Mouse (Mus musculus) hindbrain, embryonic 11.5 days (tissue): Measurements from ENCODE around the gene Zfp467. TPM values are rescaled to one million over a fixed set of nuclear protein-coding genes. Genes with fewer than 3 reads are reported as not detected.
A peak's percentile ranks its signal among the peaks of the same experiment; 100 is the strongest.

Source experiments
- ATAC-seq: fragments of 200-750 bp; cut with Nextera tagmentation; 2 replicates; pipeline ENCODE4 v1.8.0; 2017; ENCODE audit warnings: mild to moderate bottlenecking, moderate TSS enrichment, moderate library complexity; ENCODE audit not compliant: low FRiP score
- DNase-seq: peaks from one replicate; pipeline ENCODE4 v3.0.0-alpha.2; 2015; ENCODE audit warnings: low spot score
- H3K27ac ChIP-seq: fragments of 300-500 bp; sonication (generic); 2 replicates; pipeline ENCODE4 v1.5.1; 2014; ENCODE audit warnings: mild to moderate bottlenecking, low read depth, low read length
- H3K27me3 ChIP-seq: fragments of 300-500 bp; sonication (generic); 2 replicates; pipeline ENCODE4 v1.6.1; 2014; ENCODE audit warnings: mild to moderate bottlenecking, low read length, moderate library complexity, mixed read lengths; ENCODE audit not compliant: control insufficient read depth, insufficient read depth
- H3K36me3 ChIP-seq: fragments of 300-500 bp; sonication (generic); 2 replicates; pipeline ENCODE4 v1.6.1; 2014; ENCODE audit warnings: mild to moderate bottlenecking, low read length, moderate library complexity, mixed read lengths; ENCODE audit not compliant: control insufficient read depth, insufficient read depth
- H3K4me1 ChIP-seq: fragments of 300-500 bp; sonication (generic); replicated peaks from 2 replicates; pipeline ENCODE4 v1.6.1; 2014; ENCODE audit warnings: low read length, mixed read lengths; ENCODE audit not compliant: control insufficient read depth, insufficient read depth
- H3K4me2 ChIP-seq: fragments of 300-500 bp; sonication (generic); replicated peaks from 2 replicates; pipeline ENCODE4 v1.6.1; 2014; ENCODE audit warnings: mild to moderate bottlenecking, low read depth, low read length
- H3K4me3 ChIP-seq: fragments of 300-500 bp; sonication (generic); 2 replicates; pipeline ENCODE4 v1.5.1; 2014; ENCODE audit warnings: low read depth, low read length
- H3K9ac ChIP-seq: fragments of 300-500 bp; sonication (generic); 2 replicates; pipeline ENCODE4 v1.6.1; 2014; ENCODE audit warnings: low read depth, low read length
- H3K9me3 ChIP-seq: fragments of 300-500 bp; sonication (generic); 2 replicates; pipeline ENCODE4 v1.6.1; 2016; ENCODE audit warnings: low read length; ENCODE audit not compliant: control insufficient read depth
- WGBS: fragments of 180-500 bp; shearing (Covaris S2); extraction: QIAGEN DNeasy Blood & Tissue Kit; methylation state at CpG from one replicate; pipeline ENCODE4 v1.1.7; 2014; 5-methylcytosine and 5-hydroxymethylcytosine counted together
- polyA plus RNA-seq: library from polyadenylated mRNA; unstranded; fragments of >200 nt; fragmentation: Nextera tagmentation; extraction: Ambion mirVana; gene quantifications from 2 replicates; pipeline ENCODE4 v1.2.1, GENCODE M21; 2014

Zfp467 gene
- polyA plus RNA-seq, 1 experiment from 2014 or later: 14.9 TPM

DNA sequence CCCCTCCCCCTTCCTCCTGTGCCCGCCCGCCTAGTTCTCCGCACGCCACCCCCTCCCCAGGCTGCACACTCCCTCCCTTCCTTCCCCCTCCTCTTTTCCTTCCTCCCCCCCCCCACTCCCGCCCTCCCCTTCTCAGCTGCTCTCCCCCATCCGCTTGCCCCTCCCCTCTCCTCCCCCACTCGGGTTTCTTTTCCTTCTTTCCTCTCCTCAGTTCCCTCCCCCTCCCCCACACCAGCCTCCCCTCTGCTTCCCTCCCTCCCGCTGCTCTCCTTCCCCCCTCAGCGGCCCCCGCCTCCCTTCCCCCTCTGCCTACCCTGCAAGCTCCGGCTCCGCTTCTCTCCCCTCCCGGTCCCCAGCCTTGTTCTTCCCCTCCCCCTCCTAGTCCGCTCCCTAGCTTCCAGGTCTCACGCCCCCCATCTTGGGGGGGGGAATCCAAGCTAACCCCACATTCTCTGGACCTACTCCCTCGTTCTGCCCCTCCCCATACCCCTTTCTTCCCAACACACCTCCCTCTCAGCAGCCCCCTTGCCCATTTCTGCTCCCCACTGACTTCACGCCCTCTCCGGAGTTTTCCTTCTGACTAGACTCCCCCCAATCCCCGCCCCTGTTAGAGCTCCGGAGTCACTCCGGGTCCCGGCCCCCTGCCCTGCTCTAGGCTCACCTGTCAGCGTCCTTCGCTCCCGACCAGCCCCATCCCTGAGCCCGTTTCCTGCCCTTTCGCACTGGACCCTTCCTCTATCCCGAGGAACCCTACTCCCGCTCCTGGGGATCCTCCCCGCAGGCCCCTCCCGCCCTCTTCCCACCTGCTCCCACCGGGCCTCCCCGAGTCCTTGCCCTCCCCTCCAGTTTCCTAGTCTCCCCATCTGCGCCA, 1.1 kb downstream of the Zfp467 start:
- Histone ChIP-seq H3K27ac (peak overlapping the region; percentile 88), H3K4me3 (peak overlapping the region; percentile 76), H3K36me3 (0 out of 2 replicates have a peak, but pooled peaks cover 3% of the 10 kb centered on the region), H3K9me3 (no peaks in the 10 kb centered on the region), H3K9ac (peak overlapping the region; percentile 86), H3K4me2 (peak overlapping the region; percentile 99), H3K4me1 (no peaks in the 10 kb centered on the region; the same call in none of the 2 replicates), H3K27me3 (peaks cover 5% of the 10 kb centered on the region)
- WGBS: under 1% methylated on average over 26 of the region's 34 CpGs
- ATAC-seq (peak; percentile 78), DNase-seq (peak; percentile 94)

DNA sequence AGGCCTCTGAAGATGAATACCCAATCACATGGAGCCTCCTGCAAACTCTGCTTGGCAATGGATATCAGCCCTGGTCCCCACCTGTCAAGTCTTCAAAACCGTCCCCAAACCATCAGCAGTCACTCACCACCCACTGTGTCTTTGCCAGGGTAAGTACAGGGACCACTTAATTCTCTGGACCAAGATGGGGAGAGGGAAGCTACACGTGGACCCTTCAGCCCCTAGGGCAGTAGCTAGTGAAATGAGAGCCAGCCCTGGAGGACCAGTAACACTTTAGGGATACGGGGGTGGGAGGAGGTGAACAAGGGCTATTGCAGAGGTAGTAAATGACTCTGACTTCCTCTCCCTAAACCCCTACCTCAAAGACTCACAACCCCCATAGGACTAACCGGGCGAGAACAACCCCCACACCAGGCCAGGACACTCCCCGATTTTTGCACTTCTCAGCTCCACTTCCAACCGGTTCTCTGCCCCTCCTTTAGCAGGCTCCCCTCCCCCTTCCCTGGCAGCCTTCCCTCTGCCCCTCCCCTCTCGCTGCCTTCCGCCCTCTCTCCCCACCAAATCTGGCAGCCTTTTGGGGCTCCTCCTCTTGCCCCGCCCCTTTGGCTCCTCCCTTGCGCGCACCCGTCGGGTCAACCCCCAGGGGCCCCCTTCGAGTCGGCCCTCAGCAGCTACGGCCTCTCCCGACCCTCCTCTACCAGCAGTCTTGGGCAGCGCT, 1.9 kb downstream of the Zfp467 start:
- DNase-seq: peak; percentile 95
- peak overlapping the region; percentile 76 for H3K4me3 ChIP-seq
- peak overlapping the region; percentile 67 for H3K27ac ChIP-seq
- WGBS: 3% methylated on average over 18 of the region's 19 CpGs
- 0 out of 2 replicates have a peak, but pooled peaks cover 3% of the 10 kb centered on the region for H3K36me3 ChIP-seq
- H3K9ac ChIP-seq: peak overlapping the region; percentile 67
- H3K27me3 ChIP-seq: peaks cover 13% of the 10 kb centered on the region
- H3K9me3 ChIP-seq: no peaks in the 10 kb centered on the region
- ATAC-seq: peak; percentile 92
- no peaks in the 10 kb centered on the region; the same call in none of the 2 replicates for H3K4me1 ChIP-seq
- peak overlapping the region; percentile 46 for H3K4me2 ChIP-seq

DNA sequence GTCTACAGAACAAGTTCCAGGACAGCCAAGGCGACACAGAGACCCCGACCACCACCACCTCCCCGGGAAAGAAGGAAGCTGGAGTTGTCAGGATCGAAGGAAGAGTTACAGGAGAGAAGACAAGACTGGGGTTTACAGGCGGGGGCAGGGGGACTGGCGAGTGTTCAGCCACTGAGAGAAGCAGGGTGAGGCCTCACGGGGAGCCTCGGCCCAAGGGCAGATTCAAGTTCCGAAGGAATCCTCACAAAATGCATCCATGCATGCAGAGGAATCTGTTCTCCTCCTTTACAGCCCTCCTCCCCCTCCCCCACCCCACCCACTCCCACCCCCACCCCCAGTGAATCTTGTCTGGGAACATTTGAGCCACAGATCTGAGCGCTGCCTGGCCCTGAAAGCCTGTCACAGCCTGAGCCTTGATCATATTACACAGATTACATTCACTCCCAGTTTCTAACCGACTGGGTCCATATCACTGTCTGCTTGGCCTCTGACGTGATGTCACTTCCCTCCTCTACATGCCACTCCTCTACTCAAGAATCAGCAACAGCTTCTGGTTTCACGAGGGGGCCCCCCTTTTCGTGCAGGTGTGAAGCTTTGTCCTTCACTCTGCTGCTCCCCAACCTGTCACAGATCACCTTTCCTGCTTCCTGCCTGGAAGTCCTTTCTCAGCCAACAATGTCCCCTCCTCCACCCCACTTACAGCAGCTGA, 5.2 kb downstream of the Zfp467 start:
- Histone ChIP-seq H3K9me3 (no peaks in the 10 kb centered on the region), H3K9ac (no peak overlapping the region), H3K36me3 (peaks cover 6% of the 10 kb centered on the region; the same call in 1 of the 2 replicates), H3K27ac (no peak overlapping the region), H3K4me2 (no peak overlapping the region), H3K27me3 (peaks cover 33% of the 10 kb centered on the region), H3K4me3 (no peak overlapping the region), H3K4me1 (peaks cover 6% of the 10 kb centered on the region)
- no peak for DNase-seq
- 38% methylated on average over 14 of the region's 14 CpGs for WGBS
- no peak for ATAC-seq

DNA sequence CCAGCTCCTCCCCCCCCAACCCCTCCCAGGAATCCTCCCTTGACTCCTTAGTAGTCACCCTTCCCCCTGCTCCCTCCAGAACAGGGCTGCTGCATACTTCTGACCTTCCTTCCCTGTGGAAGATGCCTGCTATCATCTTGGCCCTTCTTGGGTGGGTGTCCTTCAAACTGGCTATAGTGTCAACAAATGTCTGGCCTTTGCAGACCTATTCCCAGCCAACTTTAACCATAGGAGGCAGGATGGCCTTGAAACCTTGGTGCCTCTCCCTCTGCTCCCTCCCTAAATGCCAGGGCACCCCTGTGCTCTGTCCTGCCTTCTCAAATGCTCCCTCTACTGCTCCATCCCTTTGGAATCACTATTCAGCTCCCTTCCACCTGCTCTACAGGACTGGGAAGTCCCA, 6.0 kb downstream of the Zfp467 start:
- H3K27ac ChIP-seq: no peak overlapping the region
- ATAC-seq: no peak
- DNase-seq: no peak
- H3K4me1 ChIP-seq: peaks cover 6% of the 10 kb centered on the region
- no peak overlapping the region for H3K4me2 ChIP-seq
- no peaks in the 10 kb centered on the region for H3K9me3 ChIP-seq
- H3K9ac ChIP-seq: no peak overlapping the region
- H3K36me3 ChIP-seq: peaks cover 6% of the 10 kb centered on the region; the same call in 1 of the 2 replicates
- H3K27me3 ChIP-seq: peaks cover 33% of the 10 kb centered on the region
- peak overlapping the region; percentile 1; the same call in 1 of the 2 replicates for H3K4me3 ChIP-seq

DNA sequence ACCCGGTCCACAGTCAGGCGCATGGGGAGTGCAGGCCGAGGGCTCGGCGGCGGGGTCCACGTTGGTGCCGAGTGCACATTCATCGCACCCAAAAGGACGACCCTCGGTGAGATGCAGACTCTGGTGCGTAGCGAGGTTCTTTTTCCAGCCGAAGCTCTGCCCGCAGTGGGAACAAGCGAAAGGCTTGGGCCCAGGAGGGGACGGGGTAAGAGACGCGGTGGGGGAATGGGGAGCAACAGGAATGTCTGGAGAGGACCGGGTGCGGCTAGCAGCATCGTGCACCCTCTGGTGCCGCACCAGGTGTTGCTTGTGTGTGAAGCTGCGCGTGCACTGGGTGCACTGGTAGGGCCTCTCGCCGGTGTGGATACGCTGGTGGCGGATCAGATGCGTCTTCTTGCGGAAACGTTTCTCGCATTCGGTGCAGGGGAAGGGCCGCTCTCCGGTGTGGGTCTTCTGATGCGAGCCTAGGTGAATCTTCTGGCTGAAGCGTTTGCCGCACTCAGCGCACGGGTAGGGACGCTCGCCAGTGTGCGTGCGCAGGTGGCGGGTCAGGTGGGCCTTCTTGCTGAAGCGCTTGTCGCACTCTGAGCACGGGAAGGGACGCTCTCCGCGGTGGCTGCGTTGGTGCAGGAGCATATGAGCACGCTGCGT, 7.0 kb downstream of the Zfp467 start:
- ATAC-seq: no peak
- Histone ChIP-seq H3K27ac (no peak overlapping the region), H3K4me2 (peak overlapping the region; percentile 30), H3K4me3 (peak overlapping the region; percentile 13), H3K36me3 (peaks cover 6% of the 10 kb centered on the region; the same call in 1 of the 2 replicates), H3K4me1 (peaks cover 6% of the 10 kb centered on the region), H3K9ac (no peak overlapping the region), H3K9me3 (no peaks in the 10 kb centered on the region), H3K27me3 (peaks cover 33% of the 10 kb centered on the region)
- DNase-seq: peak; percentile 57
- WGBS: 8% methylated on average over 55 of the region's 55 CpGs

DNA sequence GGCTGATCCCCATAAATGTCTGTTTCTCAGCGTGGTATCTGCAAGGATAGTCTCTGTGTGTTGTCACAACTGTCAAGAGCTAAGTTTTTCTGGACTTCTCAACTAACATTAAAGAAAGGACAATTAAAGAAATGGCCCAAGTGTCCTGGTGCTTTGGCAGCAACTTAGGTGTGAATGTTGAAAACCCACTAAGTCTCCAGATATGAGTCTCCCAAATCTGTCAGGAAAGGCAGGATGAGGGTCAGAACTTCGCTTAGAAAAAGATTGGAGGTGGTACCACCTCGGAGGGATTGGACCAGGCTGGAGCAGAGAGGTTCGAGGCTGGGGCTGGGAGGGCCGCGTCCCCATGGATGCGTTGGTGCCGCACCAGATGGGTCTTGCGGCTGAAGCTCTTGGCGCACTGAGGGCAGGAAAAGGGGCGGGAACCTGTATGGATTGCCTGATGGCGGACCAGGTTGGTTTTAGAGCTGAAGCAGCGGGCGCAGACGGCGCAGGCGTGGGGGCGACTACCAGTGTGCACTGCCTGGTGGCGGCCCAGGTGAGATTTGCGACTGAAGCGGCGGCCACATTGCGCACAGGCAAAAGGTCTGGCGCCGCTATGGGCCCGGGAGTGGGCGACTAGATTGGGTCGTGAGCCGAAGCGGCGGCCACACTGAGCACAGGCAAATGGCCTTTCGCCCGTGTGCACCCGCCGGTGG, 7.8 kb downstream of the Zfp467 start:
- no peak overlapping the region for H3K9ac ChIP-seq
- H3K27me3 ChIP-seq: peaks cover 33% of the 10 kb centered on the region
- ATAC-seq: no peak
- H3K4me3 ChIP-seq: peak overlapping the region; percentile 13
- DNase-seq: peak; percentile 33
- WGBS: 20% methylated on average over 35 of the region's 35 CpGs
- H3K4me2 ChIP-seq: peak overlapping the region; percentile 30
- no peaks in the 10 kb centered on the region for H3K9me3 ChIP-seq
- H3K27ac ChIP-seq: no peak overlapping the region
- H3K36me3 ChIP-seq: peaks cover 6% of the 10 kb centered on the region; the same call in 1 of the 2 replicates
- H3K4me1 ChIP-seq: peaks cover 6% of the 10 kb centered on the region

DNA sequence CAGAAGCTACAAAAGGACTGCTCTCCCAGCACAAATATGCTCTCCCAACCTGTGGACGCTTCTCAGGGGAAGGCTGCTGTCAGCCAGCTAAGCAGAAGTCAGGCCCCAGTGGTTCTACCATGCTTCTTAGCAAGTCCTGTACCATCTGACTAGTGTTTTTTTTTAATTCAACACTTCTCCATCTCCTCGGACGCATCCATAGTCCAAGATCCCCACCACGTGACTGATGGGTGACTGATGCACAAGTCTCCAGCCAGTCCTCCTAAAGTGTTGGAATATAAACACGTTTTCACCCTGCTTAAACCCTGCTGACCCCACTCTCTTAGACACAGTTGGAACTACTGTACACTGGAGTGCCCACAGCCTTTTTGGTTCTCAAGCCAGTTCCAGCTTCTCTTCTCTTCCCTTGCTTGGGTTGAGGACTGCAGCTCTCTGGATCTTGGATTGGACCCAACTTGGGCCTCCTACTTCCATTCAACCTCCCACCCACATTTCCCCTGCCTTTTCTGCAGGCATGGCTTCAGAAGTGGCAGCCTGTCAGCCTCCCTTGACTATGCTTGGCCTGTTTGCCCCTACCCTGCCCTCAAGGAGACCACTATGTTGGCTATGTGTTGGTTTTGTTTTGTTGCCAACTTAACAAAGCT, 9.8 kb downstream of the Zfp467 start:
- DNase-seq (no peak), ATAC-seq (no peak)
- H3K9me3 ChIP-seq: no peaks in the 10 kb centered on the region
- WGBS: 82% methylated on average over 5 of the region's 5 CpGs
- H3K27ac ChIP-seq: no peak overlapping the region
- H3K27me3 ChIP-seq: peaks cover 33% of the 10 kb centered on the region
- H3K4me3 ChIP-seq: no peak overlapping the region
- H3K36me3 ChIP-seq: peaks cover 3% of the 10 kb centered on the region; the same call in 1 of the 2 replicates
- H3K4me1 ChIP-seq: peaks cover 6% of the 10 kb centered on the region
- no peak overlapping the region for H3K9ac ChIP-seq
- no peak overlapping the region for H3K4me2 ChIP-seq
